Mouse (Mus musculus) embryonic facial prominence, embryonic 10.5 days (tissue): ENCODE measurements at regions not wholly inside any gene's neighbourhood (a gene's known extent, or its start where the extent isn't known, plus 50 kb on each side); places are given as distances from the start of the nearest gene placed in this dataset.

ENCODE experiments used
- DNase-seq: peaks from one replicate; pipeline ENCODE4 v3.0.0-alpha.2; 2017; ENCODE audit warnings: low spot score
- H3K27ac ChIP-seq: fragments of 300-500 bp; sonication (generic); replicated peaks from 2 replicates; pipeline ENCODE4 v1.5.1; 2016; ENCODE audit warnings: mild to moderate bottlenecking
- H3K27me3 ChIP-seq: fragments of 300-500 bp; sonication (generic); replicated peaks from 2 replicates; pipeline ENCODE4 v1.6.1; 2016; ENCODE audit warnings: low read depth, mild to moderate bottlenecking; ENCODE audit not compliant: poor library complexity, severe bottlenecking
- H3K36me3 ChIP-seq: fragments of 300-500 bp; sonication (generic); replicated peaks from 2 replicates; pipeline ENCODE4 v1.6.1; 2016; ENCODE audit warnings: mild to moderate bottlenecking, moderate library complexity
- H3K4me1 ChIP-seq: fragments of 300-500 bp; sonication (generic); 2 replicates; pipeline ENCODE4 v1.6.1; 2016
- H3K4me3 ChIP-seq: fragments of 300-500 bp; sonication (generic); 2 replicates; pipeline ENCODE4 v1.5.1; 2016; ENCODE audit warnings: mild to moderate bottlenecking, moderate library complexity
- H3K9me3 ChIP-seq: fragments of 300-500 bp; sonication (generic); 2 replicates; pipeline ENCODE4 v1.6.1; 2016; ENCODE audit warnings: mild to moderate bottlenecking
- WGBS: fragments of 180-500 bp; shearing (Covaris S2); methylation state at CpG from one replicate; pipeline ENCODE4 v1.1.7; 2016; 5-methylcytosine and 5-hydroxymethylcytosine counted together

DNA sequence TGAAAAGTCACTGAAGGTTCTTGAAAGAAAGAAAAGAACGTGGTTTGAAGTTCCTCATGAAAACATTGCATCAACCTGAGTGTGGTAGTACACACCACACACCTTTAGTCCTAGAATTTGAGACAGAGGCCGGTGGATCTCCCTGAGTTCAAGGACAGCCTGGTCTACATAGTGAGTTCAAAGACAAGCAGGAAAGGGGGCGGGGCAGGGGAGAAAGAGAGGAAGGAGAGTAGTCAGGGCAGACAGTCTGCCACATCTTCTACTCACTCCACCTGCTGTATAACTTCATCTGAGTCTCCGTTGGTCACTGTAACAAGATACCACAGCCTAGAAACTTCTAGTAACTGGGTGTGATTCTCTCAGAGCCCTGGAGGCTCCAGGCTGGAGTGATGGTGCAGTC is 190.2 kb upstream of the Sdk2 start:
- WGBS: 81% methylated on average over 4 of the region's 4 CpGs
- H3K27me3 ChIP-seq: no peaks in the 10 kb centered on the region; the same call in 1 of the 2 replicates
- no peak for DNase-seq
- no peaks in the 10 kb centered on the region for H3K9me3 ChIP-seq
- H3K4me3 ChIP-seq: no peak overlapping the region
- H3K4me1 ChIP-seq: peaks cover 20% of the 10 kb centered on the region
- H3K36me3 ChIP-seq: no peaks in the 10 kb centered on the region
- H3K27ac ChIP-seq: no peak overlapping the region

DNA sequence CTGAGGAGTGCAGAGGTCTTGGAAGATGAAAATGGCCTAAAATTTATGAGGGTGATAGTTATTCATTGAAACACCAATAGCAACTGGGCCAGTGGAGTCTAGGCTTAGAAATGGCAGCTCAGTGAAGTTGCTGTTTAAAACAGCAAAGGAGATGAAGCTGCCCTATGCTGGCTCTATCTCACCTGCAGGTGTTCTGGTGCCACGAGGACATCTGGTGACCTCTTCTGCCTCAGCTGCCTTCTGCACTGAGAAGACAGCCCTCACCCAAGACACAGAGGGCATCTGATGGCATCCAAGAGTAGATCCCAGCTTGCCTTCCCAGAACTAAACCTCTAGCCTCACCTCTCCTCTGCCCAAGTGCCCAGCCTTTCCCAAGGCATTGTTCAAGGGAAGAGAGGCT is 187.5 kb upstream of the Sdk2 start:
- WGBS: 80% methylated on average over 1 of the region's 1 CpGs
- H3K4me1 ChIP-seq: peaks cover 21% of the 10 kb centered on the region
- H3K27me3 ChIP-seq: no peaks in the 10 kb centered on the region; the same call in 1 of the 2 replicates
- H3K4me3 ChIP-seq: no peak overlapping the region
- no peaks in the 10 kb centered on the region for H3K36me3 ChIP-seq
- no peaks in the 10 kb centered on the region for H3K9me3 ChIP-seq
- no peak for DNase-seq
- H3K27ac ChIP-seq: no peak overlapping the region

DNA sequence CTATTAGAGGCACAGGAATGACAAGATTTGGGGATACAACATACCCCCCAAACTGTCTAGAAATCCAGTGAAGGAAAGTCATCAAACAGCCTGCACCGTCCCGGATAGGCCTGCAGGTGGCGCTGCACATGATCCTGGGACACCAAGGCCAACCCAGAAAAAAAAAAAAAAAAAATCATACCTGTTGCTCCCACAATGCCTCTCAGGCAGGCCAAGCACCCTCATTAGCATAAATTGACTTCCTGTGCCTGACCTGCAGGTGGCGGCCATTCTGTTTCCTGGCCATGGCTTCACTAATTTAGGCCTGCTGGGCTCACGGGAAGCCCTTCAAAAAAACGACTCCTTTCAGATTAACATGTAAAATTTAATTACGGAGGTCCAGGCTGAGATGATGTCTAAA is 184.8 kb upstream of the Sdk2 start:
- Histone ChIP-seq H3K9me3 (no peaks in the 10 kb centered on the region), H3K27ac (no peak overlapping the region), H3K27me3 (peaks cover 21% of the 10 kb centered on the region), H3K4me1 (peaks cover 26% of the 10 kb centered on the region), H3K36me3 (no peaks in the 10 kb centered on the region), H3K4me3 (no peak overlapping the region)
- peak; percentile 43 for DNase-seq
- 69% methylated on average over 7 of the region's 7 CpGs for WGBS

DNA sequence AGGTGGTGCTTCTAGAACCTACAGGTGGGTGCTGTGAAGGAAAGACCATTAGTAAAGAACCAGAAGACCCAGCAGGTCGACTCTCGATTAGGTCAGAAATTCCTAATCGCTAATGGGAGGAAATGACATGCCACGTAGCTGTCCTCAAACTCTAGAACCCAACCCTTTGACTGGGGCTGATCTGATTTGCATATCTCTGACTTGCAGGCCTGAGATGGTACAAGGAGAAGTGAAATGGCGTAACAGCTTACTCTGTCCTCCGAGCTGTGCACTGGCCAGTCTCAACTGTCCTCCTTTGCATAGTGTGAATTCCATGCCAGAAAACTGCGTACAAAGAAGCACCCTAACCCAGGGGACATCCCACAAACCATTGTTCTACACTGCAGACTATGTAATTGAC is 182.4 kb upstream of the Sdk2 start:
- Histone ChIP-seq H3K4me3 (no peak overlapping the region), H3K36me3 (no peaks in the 10 kb centered on the region), H3K27ac (no peak overlapping the region), H3K9me3 (no peaks in the 10 kb centered on the region), H3K27me3 (peaks cover 36% of the 10 kb centered on the region), H3K4me1 (peaks cover 33% of the 10 kb centered on the region)
- DNase-seq: no peak
- WGBS: 89% methylated on average over 7 of the region's 7 CpGs

GRCm38 (mm10) chr11:114248261-114248898 is 181.5 kb upstream of the Sdk2 start:
- WGBS: 82% methylated on average over 4 of the region's 4 CpGs
- Histone ChIP-seq H3K27me3 (peaks cover 36% of the 10 kb centered on the region), H3K27ac (no peak overlapping the region), H3K4me3 (no peak overlapping the region), H3K36me3 (no peaks in the 10 kb centered on the region), H3K9me3 (no peaks in the 10 kb centered on the region), H3K4me1 (peaks cover 27% of the 10 kb centered on the region)
- no peak for DNase-seq

DNA sequence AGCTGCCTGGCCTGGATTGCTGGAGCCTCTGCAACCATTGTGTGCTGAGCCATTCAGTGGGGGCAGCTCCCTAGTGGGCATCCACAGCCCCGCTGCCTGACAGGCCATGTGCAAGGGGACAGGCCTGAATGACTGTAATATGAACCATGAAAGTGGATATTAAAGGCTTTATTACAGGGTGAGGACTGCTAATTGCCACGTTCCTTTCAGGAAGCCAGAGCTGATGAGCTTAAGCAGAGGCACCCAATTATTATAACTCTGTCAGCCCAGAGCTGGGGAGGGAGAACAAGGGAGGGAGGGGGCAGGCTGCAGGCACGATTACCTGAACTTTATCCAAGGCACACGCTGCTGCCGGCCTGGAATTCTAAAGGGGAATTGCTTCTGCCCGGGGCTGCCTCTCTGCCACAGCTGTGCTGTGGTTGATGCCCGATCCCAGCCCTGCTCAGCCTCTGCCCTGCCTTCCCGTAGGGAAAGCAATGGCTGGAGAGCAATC is 172.5 kb upstream of the Sdk2 start:
- Histone ChIP-seq H3K27me3 (peaks cover 22% of the 10 kb centered on the region), H3K4me3 (no peak overlapping the region), H3K9me3 (no peaks in the 10 kb centered on the region), H3K36me3 (no peaks in the 10 kb centered on the region), H3K4me1 (peaks cover 22% of the 10 kb centered on the region), H3K27ac (peak overlapping the region; percentile 49)
- 34% methylated on average over 8 of the region's 8 CpGs for WGBS
- DNase-seq: peak; percentile 63

- Histone ChIP-seq H3K4me1 (peaks cover 22% of the 10 kb centered on the region), H3K9me3 (no peaks in the 10 kb centered on the region), H3K27ac (peak overlapping the region; percentile 49), H3K27me3 (peaks cover 22% of the 10 kb centered on the region), H3K36me3 (no peaks in the 10 kb centered on the region), H3K4me3 (no peak overlapping the region)
- 67% methylated on average over 5 of the region's 5 CpGs for WGBS
- no peak for DNase-seq
These were observed 172.0 kb upstream of the Sdk2 start for GRCm38 (mm10) chr11:114238801-114239200.

DNA sequence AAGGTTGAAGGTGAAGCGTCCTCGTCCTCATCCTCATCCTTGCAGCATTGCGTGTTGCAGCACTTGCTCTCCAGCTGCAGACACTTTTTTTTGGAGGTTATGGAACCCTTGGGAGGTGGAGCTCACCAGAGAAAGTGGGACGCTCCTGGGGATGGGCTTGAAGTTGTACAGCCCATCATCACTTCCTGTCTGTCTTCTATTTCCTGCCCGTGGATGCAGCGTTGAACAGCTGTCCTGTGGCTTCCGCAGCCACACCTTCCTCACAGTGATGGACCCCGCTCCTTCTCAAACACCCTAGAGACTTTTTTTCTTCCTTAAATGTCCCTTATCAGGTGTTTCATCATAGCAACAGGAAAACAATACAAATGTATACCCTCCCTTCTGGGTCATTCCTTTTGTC is 171.5 kb upstream of the Sdk2 start:
- Histone ChIP-seq H3K27me3 (peaks cover 25% of the 10 kb centered on the region), H3K4me3 (no peak overlapping the region), H3K4me1 (peaks cover 22% of the 10 kb centered on the region), H3K36me3 (no peaks in the 10 kb centered on the region), H3K9me3 (no peaks in the 10 kb centered on the region), H3K27ac (no peak overlapping the region; the same call in 1 of the 2 replicates)
- 82% methylated on average over 8 of the region's 8 CpGs for WGBS
- no peak for DNase-seq

- H3K9me3 ChIP-seq: no peaks in the 10 kb centered on the region
- H3K27me3 ChIP-seq: 0 out of 2 replicates have a peak, but pooled peaks cover 10% of the 10 kb centered on the region
- H3K27ac ChIP-seq: no peak overlapping the region
- no peaks in the 10 kb centered on the region for H3K36me3 ChIP-seq
- DNase-seq: no peak
- H3K4me1 ChIP-seq: peaks cover 28% of the 10 kb centered on the region
- H3K4me3 ChIP-seq: no peak overlapping the region
- WGBS: 76% methylated on average over 1 of the region's 1 CpGs
These were observed 167.7 kb upstream of the Sdk2 start for GRCm38 (mm10) chr11:114234542-114234910.

GRCm38 (mm10) chr11:114233636-114234541 is 167.0 kb upstream of the Sdk2 start:
- Histone ChIP-seq H3K4me1 (peaks cover 22% of the 10 kb centered on the region), H3K36me3 (no peaks in the 10 kb centered on the region), H3K4me3 (no peak overlapping the region), H3K27ac (no peak overlapping the region), H3K27me3 (0 out of 2 replicates have a peak, but pooled peaks cover 10% of the 10 kb centered on the region), H3K9me3 (no peaks in the 10 kb centered on the region)
- no peak for DNase-seq
- WGBS: 86% methylated on average over 19 of the region's 19 CpGs

DNA sequence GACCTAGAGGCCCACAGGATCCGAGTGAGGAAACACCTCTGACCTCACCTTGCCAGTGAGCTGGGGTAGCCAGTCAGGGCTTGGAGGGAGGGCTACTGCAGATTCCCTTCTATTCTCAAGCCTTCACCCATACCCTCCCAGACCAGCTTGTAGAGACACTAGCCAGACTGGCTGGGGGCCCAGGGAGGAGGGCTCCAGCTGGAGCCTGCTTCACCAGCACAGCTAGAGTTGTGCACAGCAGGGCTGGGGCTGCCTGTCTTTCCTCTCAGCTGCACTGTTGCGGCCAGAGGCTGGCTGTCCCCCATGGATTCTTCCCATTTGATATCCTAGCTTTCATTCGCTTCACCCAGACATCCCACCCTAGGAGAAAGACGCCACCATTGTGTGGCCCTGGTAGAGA is 165.0 kb upstream of the Sdk2 start:
- Histone ChIP-seq H3K4me3 (no peak overlapping the region), H3K36me3 (no peaks in the 10 kb centered on the region), H3K4me1 (peaks cover 14% of the 10 kb centered on the region), H3K27ac (no peak overlapping the region), H3K9me3 (no peaks in the 10 kb centered on the region), H3K27me3 (0 out of 2 replicates have a peak, but pooled peaks cover 10% of the 10 kb centered on the region)
- WGBS: 70% methylated on average over 4 of the region's 4 CpGs
- no peak for DNase-seq

- H3K36me3 ChIP-seq: no peaks in the 10 kb centered on the region
- DNase-seq: no peak
- no peak overlapping the region for H3K4me3 ChIP-seq
- H3K9me3 ChIP-seq: no peaks in the 10 kb centered on the region
- 56% methylated on average over 8 of the region's 8 CpGs for WGBS
- H3K27me3 ChIP-seq: peaks cover 10% of the 10 kb centered on the region; the same call in 1 of the 2 replicates
- peaks cover 14% of the 10 kb centered on the region for H3K4me1 ChIP-seq
- H3K27ac ChIP-seq: no peak overlapping the region
These were observed 162.9 kb upstream of the Sdk2 start for GRCm38 (mm10) chr11:114229763-114230162.
